Mouse (Mus musculus) kidney, adult 8-10 months (tissue): ENCODE measurements around the gene Chd1.
"Not testable (repeated sequence)": the region's sequence is repeated elsewhere in the genome, so short reads cannot be mapped to it uniquely, and the experiment has no call there.

ENCODE experiments used
- DNase-seq, 2 experiments: peaks; one replicate each; pipeline ENCODE4 v3.0.0; 2022

Gene Chd1

GRCm38 (mm10) chr17:15737346-15737917 lies 32.7 kb downstream of the Chd1 start:
- no peak for DNase-seq

- DNase-seq, result no peak
Observed at GRCm38 (mm10) chr17:15741836-15742235, 37.1 kb downstream of the Chd1 start.

GRCm38 (mm10) chr17:15742953-15743352 lies 38.2 kb downstream of the Chd1 start:
- DNase-seq, result no peak

DNA sequence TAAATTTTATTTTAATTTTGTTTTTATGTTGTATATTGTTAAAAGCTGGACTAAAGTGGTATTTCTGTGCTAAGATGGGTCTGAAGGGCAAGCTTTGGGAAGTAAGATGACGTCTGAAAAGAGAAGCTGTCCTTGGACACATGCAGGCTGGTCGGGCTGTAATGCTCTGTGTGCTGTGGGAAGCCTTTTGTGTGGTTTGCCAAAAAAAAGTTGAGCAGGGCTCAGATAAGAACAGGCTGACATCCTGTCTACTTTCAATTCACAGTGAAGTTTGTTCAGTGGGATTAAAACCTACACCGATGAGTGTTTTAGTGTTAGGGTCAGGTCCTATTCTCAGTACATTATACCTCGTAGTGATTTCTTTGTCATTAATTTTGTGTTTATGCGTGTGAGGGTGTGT lies 38.6 kb downstream of the Chd1 start:
- no peak for DNase-seq

DNA sequence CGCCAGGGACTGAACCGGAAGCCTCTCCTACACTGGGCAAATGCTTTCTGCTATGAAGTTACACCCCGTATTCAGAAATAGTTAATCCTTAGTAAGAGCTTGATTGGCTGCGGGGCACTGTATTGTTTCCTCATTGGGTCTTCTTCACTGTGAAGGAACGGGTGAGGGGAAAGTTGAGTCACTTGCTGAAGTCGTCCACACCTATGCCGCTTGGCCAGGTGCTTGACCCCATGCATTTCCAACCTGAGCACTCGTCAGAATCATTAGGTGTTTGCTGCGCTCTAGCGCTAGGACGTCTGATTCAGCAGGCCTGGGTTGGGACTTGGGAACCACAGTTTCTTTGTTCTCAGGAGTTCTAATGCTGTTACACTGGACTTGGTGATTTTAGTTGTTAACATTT lies 41.9 kb downstream of the Chd1 start:
- no peak for DNase-seq

DNA sequence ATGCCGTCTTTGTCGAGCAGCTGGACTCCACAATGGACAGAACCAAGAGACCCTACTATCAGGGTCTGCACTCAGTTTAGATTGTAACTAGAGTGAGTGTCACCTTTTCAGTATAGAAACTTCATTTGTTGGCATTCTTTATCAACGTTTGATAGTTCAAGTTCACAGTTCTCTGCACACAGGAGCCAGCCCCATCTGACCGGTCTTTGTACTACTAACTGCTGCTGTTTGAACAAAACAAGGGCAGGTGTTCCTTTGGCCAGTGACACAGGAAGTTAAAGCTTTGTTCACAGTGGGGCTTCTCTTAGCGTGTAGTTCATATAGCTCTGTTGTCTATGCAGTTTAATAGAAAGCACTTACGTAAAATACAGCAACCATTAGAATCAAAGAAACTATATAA lies 43.3 kb downstream of the Chd1 start:
- no peak for DNase-seq

DNA sequence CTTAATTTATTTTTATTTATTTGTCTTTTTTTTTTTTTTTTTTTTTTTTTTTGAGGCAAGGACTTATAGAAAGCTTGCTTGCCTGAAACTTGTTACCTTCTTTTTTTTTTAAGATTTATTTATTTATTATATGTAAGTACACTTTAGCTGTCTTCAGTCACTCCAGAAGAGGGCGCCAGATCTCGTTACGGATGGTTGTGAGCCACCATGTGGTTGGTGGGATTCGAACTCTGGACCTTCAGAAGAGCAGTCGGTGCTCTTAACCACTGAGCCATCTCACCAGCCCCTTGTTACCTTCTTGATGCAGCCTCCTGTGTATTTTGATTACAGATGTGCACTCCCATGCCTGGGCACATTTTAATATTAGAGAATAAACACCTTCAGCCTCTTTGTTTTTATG lies 46.5 kb downstream of the Chd1 start:
- DNase-seq, result not testable (repeated sequence)

- DNase-seq, result no peak
Observed at GRCm38 (mm10) chr17:15761191-15761590, 56.4 kb downstream of the Chd1 start.

DNA sequence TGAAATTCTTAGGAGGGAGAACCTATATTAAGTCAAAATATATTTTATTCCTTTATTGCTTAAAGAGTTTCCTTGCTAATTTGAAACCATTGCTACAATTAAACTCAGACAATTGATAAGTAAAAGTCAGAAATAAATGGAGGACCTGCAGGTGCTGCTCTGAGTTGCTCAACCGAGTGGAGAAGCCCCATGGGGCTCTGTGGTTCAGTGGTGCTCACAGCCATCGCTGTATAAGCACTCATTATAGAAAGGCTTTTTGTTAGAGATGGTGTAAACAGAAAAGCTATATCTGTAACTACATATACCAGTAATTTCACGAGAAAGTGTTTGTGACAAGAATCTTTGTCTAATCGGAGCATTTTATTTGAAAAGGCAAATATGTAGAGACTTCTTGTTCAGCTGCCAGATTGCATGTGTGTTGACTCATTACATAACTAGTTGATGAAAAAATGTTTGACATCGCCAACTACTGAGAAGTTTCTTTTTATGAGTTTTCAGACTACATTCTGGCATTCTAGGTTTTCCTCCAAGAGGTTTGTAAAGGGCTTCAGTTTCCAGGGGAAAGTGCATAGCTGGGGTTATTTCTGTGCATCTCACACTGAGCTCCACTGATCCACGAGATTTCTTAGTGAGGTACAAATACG lies 64.4 kb downstream of the Chd1 start:
- no peak for DNase-seq

DNA sequence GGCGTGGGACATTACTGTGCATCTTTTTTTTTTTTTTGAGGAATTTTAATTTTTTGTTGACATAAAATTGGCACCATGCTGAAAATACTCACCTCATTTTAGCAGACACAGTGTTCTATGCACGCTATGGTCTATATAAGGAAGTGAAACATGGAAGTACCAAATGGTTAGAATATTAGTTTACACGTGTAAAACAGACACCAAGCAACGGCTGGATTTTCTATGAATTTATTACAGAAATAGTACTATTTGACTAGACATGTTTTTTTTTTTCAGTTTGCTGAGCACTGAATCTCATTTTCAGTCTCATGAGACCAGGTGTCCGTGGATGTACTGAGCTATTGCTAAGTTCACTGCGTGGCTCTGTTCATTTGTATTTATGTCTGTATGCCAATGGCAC lies 69.2 kb downstream of the Chd1 start:
- no peak for DNase-seq

DNA sequence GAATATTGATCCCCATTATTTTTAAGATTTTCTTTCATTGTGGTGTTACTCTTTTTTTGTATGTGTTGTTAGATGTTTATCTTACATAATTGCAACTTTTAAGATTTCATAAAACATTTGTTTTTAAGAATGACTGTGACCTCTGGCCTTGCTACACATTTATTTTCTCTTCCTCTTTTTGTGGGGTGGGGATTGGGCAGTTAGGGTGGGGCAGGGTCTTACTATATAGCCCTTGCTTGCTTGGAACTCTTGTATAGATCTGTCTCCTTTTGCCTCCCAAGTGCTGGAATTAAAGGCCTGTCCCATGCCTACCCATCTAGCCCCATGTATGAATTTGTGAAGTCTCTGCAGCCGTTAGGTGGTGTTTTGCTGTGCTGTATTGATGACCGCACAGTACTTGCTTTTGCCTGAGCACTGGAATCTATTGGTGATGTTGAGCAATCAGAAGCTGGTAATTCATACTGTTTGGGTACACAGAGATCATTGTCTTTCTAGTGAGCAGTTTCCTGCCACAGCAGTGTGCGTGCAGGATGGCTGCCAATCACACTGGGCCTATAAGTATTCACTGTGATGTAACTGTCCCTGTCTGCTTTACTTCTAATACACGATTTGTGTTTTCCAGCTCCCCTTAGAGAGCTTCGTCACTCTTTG lies 69.9 kb downstream of the Chd1 start:
- no peak for DNase-seq

GRCm38 (mm10) chr17:15776349-15776748 lies 71.6 kb downstream of the Chd1 start:
- no peak for DNase-seq

GRCm38 (mm10) chr17:15777979-15778378 lies 73.2 kb downstream of the Chd1 start:
- DNase-seq, result no peak

GRCm38 (mm10) chr17:15787036-15787435 lies 82.3 kb downstream of the Chd1 start:
- peak in 1 of 2 experiments; percentile 15 for DNase-seq

GRCm38 (mm10) chr17:15790716-15791115 lies 85.9 kb downstream of the Chd1 start:
- DNase-seq, result no peak

DNA sequence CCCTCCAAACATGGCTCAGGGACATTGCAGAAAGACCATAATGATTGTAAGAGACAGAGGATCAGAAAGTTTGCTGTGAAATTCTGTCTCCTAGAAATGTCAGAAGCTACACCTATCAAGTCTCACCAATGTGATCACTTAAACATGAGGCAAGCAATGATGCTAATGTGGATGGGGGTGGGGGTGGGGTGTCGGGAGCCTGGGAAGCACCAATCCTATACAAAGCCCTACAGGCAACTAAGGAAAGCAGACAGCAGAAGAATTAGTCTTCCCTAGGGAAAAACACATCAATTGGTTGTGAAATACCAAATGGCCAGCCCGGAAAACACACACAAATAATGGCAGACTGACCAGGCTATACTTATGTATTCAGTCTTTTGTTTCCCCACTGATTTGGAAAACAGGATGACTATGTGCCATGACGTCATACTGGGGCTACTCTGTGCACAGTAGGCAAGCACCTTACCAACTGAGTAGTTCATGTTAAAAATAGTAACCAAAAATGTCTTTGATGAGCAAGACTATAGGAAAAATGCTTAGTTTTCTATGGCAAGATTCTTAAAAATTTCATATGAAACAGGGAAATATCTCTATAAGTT lies 94.5 kb downstream of the Chd1 start:
- DNase-seq, result no peak

GRCm38 (mm10) chr17:15804008-15804812 lies 99.4 kb downstream of the Chd1 start:
- no peak for DNase-seq

DNA sequence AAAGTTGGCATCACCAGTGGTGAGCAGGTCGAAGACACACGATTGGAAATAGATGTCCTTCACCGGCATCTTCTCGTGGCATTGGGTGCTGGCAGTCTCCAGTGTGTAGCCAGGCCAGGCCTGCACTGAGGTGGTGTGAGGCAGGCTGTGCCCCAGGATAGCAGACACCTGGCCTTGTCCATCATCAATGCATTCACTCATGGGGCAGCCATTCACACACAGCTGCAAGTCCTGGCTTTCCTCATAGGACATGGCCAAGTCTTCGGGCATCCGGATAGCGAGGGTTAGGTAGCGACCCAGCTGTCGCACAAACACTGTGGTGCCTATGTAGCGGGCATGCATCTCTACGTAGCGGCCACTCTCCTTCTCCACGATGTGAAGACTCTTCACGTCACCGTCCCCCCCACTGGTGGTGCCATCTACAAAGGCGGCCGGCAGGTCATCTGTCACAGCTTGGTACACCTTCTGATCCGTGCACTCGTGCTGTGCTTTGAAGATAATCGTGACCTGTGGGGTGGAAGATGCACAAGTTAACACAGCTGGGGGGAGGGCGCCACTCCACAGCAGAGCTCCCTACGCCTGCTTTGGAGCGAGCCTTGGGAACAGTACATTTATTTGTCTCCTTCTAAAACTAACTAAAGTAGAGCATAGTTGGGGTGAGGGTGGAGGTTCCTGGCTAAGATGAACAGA lies 102.7 kb downstream of the Chd1 start:
- no peak for DNase-seq

- DNase-seq, result no peak
Observed at GRCm38 (mm10) chr17:15808015-15808414, 103.2 kb downstream of the Chd1 start.

DNA sequence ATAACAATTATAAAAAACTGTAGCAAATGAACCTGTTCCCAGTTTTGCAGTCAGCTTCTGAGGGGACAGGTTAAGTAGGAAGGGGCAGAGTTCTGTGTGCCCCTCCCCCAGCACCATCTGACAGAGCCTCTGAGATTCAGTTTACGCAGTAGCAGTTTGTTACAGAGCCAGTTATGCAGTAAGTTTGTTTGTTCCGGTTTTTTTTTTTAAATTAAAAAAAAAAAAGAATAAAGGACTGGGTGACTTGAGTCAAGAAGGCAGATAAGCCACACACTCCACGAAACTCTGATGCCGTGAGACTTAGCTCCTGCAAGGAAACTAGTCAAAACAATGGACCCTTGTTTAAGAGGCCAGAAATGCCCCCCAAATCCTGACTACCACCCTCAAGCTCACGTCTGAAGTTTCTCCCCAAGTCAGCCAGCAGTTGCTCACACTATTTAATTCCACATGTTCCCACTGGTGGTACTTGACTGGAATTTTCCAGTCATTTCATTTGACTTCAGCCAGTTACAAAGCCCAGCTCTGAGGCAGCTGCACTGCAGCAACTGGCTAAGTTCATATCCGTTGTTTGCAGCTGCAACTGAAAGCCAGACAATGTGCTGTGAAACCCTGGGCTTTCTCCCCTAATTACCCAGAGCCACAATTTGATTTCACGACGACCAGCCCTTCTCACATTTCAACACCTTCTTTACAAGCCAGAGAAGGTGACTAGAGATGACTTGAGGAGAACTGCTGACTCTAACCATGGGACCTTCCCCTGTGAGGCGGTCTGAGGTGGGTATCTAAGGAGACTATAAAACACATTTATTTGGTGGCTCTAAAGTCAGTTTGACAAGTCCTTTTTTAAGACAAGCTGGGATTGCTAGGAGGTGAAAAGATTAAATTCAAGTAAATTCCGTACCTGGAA lies 104.0 kb downstream of the Chd1 start:
- DNase-seq, result no peak

DNA sequence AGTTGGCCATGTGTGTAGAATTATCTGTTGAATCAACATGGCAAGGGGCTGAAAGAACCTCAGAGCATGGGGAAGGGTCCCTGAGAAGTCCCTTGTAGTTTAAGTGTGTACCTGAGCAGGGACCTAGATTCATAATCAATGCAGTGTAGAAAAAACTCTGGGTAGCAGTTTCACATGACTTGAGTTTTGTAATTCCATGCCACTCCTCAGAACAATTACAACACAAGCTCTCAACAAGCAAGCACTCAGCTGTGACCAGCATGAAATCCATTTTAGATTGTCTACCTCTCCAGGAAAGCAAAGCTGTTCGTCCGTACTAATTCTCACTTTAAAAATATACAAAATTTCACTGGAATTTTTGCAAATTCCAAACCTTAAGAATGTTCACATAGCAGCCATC lies 105.2 kb downstream of the Chd1 start:
- DNase-seq, result no peak
